Mouse (Mus musculus) neural tube, embryonic 14.5 days (tissue): Measurements from ENCODE around the gene Tbx18. TPM values are rescaled to one million over a fixed set of nuclear protein-coding genes. Genes with fewer than 3 reads are reported as not detected.

Experiments
- ATAC-seq: fragments of 200-750 bp; cut with Nextera tagmentation; 2 replicates; pipeline ENCODE4 v1.8.0; 2017; ENCODE audit warnings: low read depth, mild to moderate bottlenecking, moderate TSS enrichment, moderate library complexity
- H3K27ac ChIP-seq: fragments of 300-500 bp; sonication (generic); 2 replicates; pipeline ENCODE4 v1.5.1; 2014; ENCODE audit warnings: low read depth, mild to moderate bottlenecking, control low read depth, low read length, moderate library complexity, mixed read lengths
- H3K27me3 ChIP-seq: fragments of 300-500 bp; sonication (generic); 2 replicates; pipeline ENCODE4 v1.6.1; 2014; ENCODE audit warnings: low read length; ENCODE audit not compliant: control insufficient read depth, insufficient read depth
- H3K36me3 ChIP-seq: fragments of 300-500 bp; sonication (generic); 2 replicates; pipeline ENCODE4 v1.6.1; 2014; ENCODE audit warnings: low read length, mixed read lengths; ENCODE audit not compliant: control insufficient read depth, insufficient read depth
- H3K4me1 ChIP-seq: fragments of 300-500 bp; sonication (generic); 2 replicates; pipeline ENCODE4 v1.6.1; 2014; ENCODE audit warnings: low read length; ENCODE audit not compliant: control insufficient read depth, insufficient read depth
- H3K4me2 ChIP-seq: fragments of 300-500 bp; sonication (generic); 2 replicates; pipeline ENCODE4 v1.6.1; 2014; ENCODE audit warnings: mild to moderate bottlenecking, low read depth, low read length, control low read depth
- H3K4me3 ChIP-seq: fragments of 300-500 bp; sonication (generic); 2 replicates; pipeline ENCODE4 v1.5.1; 2014; ENCODE audit warnings: low read depth, low read length, control low read depth, mixed read lengths
- H3K9ac ChIP-seq: fragments of 300-500 bp; sonication (generic); replicated peaks from 2 replicates; pipeline ENCODE4 v1.6.1; 2014; ENCODE audit warnings: low read depth, mild to moderate bottlenecking, control low read depth, low read length, mixed read lengths
- H3K9me3 ChIP-seq: fragments of 300-500 bp; sonication (generic); 2 replicates; pipeline ENCODE4 v1.6.1; 2016; ENCODE audit warnings: low read length; ENCODE audit not compliant: control insufficient read depth
- WGBS: fragments of 180-500 bp; shearing (Covaris S2); extraction: QIAGEN DNeasy Blood & Tissue Kit; methylation state at CpG from one replicate; pipeline ENCODE4 v1.1.7; 2014; 5-methylcytosine and 5-hydroxymethylcytosine counted together
- polyA plus RNA-seq: library from polyadenylated mRNA; unstranded; fragments of >200 nt; fragmentation: Nextera tagmentation; extraction: Ambion mirVana; gene quantifications from 2 replicates; pipeline ENCODE4 v1.2.1, GENCODE M21; 2014

The Tbx18 gene
- polyA plus RNA-seq, 1 experiment from 2014 or later: 0.08 TPM

DNA sequence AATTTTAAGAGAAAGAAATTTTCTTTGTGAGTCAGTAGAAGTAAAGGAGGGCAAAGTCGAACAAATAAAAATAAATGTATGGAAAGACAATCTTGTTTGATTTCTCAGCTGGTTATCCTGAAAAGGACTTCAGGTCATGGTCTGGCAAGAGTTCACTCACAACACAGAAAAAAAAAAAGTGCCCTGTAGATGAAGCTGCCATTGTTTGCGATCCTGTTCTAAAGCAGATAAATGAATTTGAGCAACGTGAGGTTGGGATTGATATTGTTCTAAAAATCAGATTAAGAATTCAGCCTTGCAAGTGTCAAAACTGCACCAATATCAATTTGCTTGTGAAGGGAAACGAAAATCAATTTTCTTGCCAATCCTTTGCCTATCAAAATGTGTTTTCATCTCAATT, 6.2 kb upstream of the Tbx18 start:
- Histone ChIP-seq H3K27me3 (peaks cover 66% of the 10 kb centered on the region), H3K9ac (no peak overlapping the region), H3K36me3 (no peaks in the 10 kb centered on the region), H3K4me3 (no peak overlapping the region), H3K27ac (no peak overlapping the region), H3K4me2 (no peak overlapping the region), H3K4me1 (no peaks in the 10 kb centered on the region), H3K9me3 (no peaks in the 10 kb centered on the region)
- no peak for ATAC-seq
- WGBS: 7% methylated on average over 4 of the region's 4 CpGs

DNA sequence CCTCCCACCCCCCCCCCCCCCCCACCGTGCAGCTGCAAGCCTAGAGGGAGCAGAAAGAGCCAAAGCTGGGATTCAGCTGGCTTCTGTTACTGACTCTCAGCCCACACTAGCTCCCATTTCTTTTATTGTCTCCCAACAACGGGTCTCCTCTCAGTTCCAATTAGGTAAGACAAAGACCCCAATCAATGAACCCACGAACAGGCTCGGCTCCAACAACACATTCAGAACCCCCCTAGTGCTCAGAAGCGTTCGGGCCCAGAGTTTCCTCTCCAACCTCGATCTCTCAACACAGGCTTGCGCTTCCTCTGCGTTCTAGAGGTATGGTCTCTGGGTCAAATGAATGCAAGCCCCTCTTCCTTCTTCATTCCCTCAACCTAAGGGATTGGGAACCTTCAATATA, 4.0 kb upstream of the Tbx18 start:
- Histone ChIP-seq H3K4me1 (peaks cover 9% of the 10 kb centered on the region), H3K27me3 (peaks cover 53% of the 10 kb centered on the region), H3K9ac (no peak overlapping the region), H3K4me3 (no peak overlapping the region), H3K9me3 (no peaks in the 10 kb centered on the region), H3K27ac (no peak overlapping the region), H3K4me2 (no peak overlapping the region), H3K36me3 (no peaks in the 10 kb centered on the region)
- WGBS: 2% methylated on average over 9 of the region's 9 CpGs
- no peak for ATAC-seq

DNA sequence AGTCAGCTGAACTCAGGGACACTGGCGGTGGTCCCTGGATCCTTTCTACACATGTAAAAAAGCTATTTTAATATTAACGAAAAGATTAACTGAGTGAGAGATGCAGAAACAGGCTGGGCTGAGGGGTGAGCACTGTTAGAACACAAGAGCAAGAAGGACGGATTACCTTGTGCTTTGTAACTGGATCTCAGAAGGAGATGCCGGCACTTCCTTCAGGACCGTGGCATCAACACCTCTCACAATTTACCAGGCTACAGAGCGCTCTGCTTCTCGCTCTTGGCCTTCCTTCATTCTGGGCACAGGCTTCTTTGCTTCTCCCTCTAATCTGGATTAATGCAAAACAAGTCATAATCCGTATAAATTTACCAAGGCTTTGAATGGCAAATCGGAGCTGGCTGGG, 3.6 kb upstream of the Tbx18 start:
- Histone ChIP-seq H3K4me2 (no peak overlapping the region), H3K4me1 (peaks cover 9% of the 10 kb centered on the region), H3K4me3 (no peak overlapping the region), H3K9ac (no peak overlapping the region), H3K9me3 (no peaks in the 10 kb centered on the region), H3K36me3 (no peaks in the 10 kb centered on the region), H3K27me3 (peaks cover 53% of the 10 kb centered on the region), H3K27ac (no peak overlapping the region)
- WGBS: 5% methylated on average over 9 of the region's 9 CpGs
- no peak for ATAC-seq

DNA sequence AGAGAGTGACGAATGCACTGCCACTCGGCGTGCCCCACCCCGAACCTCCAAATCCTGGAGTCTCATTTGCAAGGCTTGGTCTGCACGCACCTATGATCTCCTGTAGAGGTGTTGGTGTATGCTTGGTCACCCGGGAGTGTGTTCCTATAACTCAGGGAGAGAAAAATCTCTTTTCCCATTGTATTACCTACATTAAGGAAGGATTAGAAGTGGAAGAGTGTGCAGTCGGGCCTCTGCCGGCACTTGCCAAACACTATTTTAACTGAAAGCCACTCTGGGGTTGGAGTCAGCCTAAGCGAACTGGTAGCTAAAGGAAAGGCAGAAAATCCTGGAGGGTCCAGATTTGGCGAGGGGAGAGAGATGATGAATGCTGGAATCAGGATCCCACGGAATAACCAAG, 2.7 kb upstream of the Tbx18 start:
- no peaks in the 10 kb centered on the region for H3K9me3 ChIP-seq
- H3K4me3 ChIP-seq: no peak overlapping the region
- no peaks in the 10 kb centered on the region for H3K36me3 ChIP-seq
- no peak overlapping the region for H3K9ac ChIP-seq
- H3K4me2 ChIP-seq: no peak overlapping the region
- H3K27me3 ChIP-seq: peaks cover 55% of the 10 kb centered on the region
- peaks cover 9% of the 10 kb centered on the region for H3K4me1 ChIP-seq
- H3K27ac ChIP-seq: no peak overlapping the region
- WGBS: 4% methylated on average over 11 of the region's 11 CpGs
- no peak for ATAC-seq

DNA sequence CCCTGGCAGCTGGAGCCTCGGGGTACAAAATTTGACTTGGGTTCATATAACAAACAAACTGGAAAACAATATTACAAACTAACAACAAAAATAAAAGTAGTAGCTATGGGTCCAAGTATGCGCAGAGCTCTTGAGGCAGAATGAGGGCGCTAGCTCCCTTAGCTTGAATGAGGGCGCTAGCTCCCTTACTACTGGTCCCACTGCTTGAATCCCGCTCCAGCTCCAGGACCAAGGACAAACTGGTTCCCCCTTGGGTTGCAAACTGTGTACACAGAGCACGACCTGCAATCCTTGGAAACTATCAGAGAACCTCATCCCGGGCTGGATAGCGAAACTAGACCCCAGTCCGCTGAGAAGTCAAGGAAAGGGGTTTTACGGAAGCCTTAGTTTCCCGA, 2.2 kb upstream of the Tbx18 start:
- Histone ChIP-seq H3K36me3 (no peaks in the 10 kb centered on the region), H3K9me3 (no peaks in the 10 kb centered on the region), H3K4me2 (no peak overlapping the region), H3K27me3 (peaks cover 55% of the 10 kb centered on the region), H3K4me1 (peaks cover 9% of the 10 kb centered on the region), H3K9ac (no peak overlapping the region), H3K4me3 (no peak overlapping the region), H3K27ac (no peak overlapping the region)
- no peak for ATAC-seq
- 1% methylated on average over 11 of the region's 11 CpGs for WGBS

DNA sequence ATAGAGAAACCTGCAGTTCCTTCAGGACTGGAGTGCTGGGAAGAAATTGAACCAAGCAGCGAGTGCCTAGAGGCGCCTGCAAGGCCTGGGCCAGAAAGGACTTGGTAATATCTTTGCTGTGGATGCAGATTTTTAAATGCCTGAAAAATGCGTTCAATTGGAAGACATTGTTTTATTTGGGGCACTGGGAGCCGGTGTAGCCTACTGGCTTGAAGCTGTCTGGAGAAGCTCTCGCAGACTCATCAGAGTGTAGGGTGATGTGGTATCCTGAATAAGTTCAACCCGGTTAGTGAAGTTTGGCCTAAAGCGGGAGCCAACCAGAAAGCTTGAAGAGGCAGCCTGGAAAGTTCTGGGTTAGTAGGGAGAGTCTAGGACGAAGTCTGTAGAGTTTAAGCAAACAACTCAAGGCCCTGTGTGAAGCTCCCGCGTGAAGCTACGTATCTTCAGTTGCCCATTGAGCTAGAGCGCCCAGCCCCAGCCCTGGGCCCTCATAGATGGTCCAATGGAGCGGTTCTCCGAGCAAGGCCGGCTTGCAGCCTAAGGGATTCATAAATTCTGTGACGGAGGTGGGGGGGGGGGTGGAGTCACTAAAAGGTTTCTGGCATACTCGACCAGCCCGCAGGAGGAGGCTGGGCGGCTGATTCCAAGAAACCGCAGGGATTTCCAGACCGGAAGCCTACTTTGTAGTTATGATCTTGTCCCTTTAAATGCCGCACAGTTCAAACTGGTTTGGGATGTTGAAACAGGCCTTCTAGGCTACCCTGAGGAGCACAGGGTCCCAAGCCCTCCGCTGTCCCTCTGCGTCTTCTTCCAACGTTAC, 1.6 kb upstream of the Tbx18 start:
- no peak overlapping the region for H3K4me2 ChIP-seq
- H3K27me3 ChIP-seq: peaks cover 59% of the 10 kb centered on the region
- H3K27ac ChIP-seq: no peak overlapping the region
- H3K9me3 ChIP-seq: no peaks in the 10 kb centered on the region
- no peak overlapping the region for H3K9ac ChIP-seq
- H3K4me3 ChIP-seq: no peak overlapping the region
- no peak for ATAC-seq
- peaks cover 9% of the 10 kb centered on the region for H3K4me1 ChIP-seq
- no peaks in the 10 kb centered on the region for H3K36me3 ChIP-seq
- WGBS: 2% methylated on average over 25 of the region's 25 CpGs

DNA sequence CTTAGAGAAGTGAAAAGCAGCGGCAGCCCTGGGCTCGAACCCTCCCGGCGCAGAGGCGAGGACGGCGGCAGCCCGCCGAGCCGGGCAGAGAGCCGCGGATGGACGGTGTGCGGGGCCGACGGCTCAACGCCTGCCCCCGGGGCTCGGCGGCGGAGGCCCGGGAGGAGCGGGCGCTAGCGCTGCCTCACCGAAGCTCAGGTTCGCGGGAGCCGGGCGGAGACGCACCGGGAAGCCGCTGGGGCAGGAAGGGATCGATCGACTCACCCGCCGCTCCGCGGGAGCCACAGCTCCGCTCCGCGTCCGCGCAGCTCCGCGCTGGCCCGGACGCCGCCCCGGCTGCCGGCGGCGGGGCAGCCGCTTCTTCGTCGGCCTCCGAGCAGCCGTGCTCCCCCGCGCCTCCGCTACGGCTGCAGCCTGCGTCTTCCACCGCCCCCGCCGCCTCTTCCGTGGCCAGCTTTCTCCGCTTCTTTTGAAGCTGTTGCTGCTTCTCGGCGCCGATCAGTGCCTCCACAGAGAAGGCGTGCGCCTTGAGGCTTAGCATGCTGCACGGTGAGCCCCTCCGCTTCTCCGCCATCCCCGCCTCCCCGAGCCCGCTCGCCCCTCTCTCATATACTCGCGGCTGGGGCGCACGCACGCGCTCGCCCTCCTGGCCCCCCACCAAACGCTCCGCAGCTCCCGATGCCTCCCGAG, 644 bp downstream of the Tbx18 start:
- peaks cover 50% of the 10 kb centered on the region for H3K27me3 ChIP-seq
- no peaks in the 10 kb centered on the region for H3K36me3 ChIP-seq
- peak overlapping the region; percentile 51 for H3K4me2 ChIP-seq
- no peak overlapping the region for H3K27ac ChIP-seq
- ATAC-seq: peak; percentile 53
- H3K9me3 ChIP-seq: no peaks in the 10 kb centered on the region
- under 1% methylated on average over 65 of the region's 91 CpGs for WGBS
- H3K4me1 ChIP-seq: peaks cover 9% of the 10 kb centered on the region
- H3K4me3 ChIP-seq: peak overlapping the region; percentile 38
- peak overlapping the region; percentile 41 for H3K9ac ChIP-seq

DNA sequence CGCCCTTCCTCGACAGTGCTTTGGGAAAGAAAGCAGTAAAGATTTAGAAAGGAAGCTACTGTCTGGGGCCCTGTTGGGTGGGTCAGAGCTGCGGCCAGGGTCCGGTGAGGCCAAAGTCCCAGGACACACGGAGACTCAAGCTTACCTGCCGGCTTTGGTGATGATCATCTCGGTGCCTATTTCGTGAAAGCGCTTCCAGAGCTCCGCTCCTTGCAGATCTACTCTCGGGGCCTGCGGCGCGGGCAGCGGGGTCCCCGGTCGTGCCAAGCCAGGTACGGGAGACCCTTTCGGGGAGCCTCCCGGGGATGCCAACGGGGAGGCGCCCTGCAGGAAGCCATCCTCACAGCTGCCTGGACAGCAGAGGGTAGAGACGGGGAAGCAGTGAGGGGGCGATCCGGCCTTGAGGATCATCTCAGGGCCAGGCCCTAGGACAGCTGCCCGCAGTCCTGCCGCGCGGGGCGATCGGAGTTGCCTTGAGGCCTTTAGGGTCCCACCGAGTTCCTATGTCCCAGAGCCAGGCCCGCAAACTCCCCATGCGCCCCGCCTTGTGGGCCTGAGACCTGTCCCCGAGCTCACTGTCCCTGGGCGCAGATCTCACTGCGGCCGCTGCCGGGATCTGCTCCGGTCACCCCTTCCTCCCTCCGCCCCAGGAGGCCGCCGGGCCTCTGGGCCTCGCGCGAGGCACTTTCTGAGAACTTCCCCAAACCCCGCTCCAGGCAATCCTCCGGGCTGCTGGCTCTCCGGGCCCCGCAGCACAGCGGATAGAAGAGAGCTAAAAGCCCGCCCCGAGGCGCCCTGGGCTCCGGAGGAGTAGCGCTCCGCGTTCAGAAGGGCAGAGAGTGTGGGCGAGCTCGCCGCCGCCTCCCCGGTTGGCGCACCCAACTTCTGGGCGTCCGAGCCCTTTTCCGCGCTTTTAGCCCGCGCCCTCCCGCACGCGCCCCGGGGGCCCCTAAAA, 1.5 kb downstream of the Tbx18 start:
- peak overlapping the region; percentile 38 for H3K4me3 ChIP-seq

More for the DNA sequence above, 1.5 kb downstream of the Tbx18 start:
- Histone ChIP-seq H3K36me3 (no peaks in the 10 kb centered on the region), H3K27me3 (peaks cover 54% of the 10 kb centered on the region), H3K27ac (no peak overlapping the region), H3K9me3 (no peaks in the 10 kb centered on the region), H3K9ac (peak overlapping the region; percentile 41), H3K4me1 (peaks cover 9% of the 10 kb centered on the region), H3K4me2 (peak overlapping the region; percentile 51)
- peak; percentile 32 for ATAC-seq
- under 1% methylated on average over 69 of the region's 75 CpGs for WGBS
